Mouse (Mus musculus): ENCODE measurements around the gene Sipa1. TPM values are rescaled to one million over a fixed set of nuclear protein-coding genes. Genes with fewer than 3 reads are reported as not detected.
A peak's percentile ranks its signal among the peaks of the same experiment; 100 is the strongest.

The Sipa1 gene
- polyA plus RNA-seq, 1 experiment: 101 TPM

DNA sequence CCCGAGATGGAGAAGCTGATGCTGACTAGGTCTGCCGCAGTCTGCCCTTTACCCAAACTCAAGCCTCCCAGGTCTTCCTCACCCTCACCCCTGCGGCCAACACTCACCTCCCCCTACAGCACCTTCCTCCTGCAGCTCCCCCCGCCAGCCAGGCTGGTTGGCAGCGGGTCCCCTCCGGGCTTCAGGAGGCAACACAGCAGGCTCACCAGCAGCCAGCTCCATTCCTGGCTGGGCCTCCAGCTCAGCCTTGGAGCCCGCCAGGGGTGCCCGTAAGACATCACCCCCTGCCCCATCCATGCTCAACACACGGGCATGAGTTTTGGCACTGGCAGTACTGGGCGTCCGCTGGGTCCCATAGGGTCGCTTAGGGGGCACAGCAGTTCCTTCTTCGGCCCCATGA lies 21.5 kb upstream of the Sipa1 start:
- 89% methylated on average over 13 of the region's 13 CpGs for whole genome bisulfite sequencing
- Histone ChIP-seq H3K27ac (ENCODE audit: control insufficient read depth, insufficient read depth, low read depth, low read length, poor library complexity) (no peak overlapping the region), H3K4me3 (replicated peaks; ENCODE audit: control insufficient read depth, low read depth, low read length) (no peak overlapping the region), H3K4me1 (ENCODE audit: control insufficient read depth, insufficient read depth, low read length) (peaks cover 2% of the 10 kb centered on the region; the same call in 1 of the 2 replicates)
- TF ChIP-seq POLR2A (IDR thresholded peaks at IDR 0.05; ENCODE audit: borderline replicate concordance, control insufficient read depth, low read depth, low read length) (no peak), CTCF (IDR thresholded peaks at IDR 0.05; ENCODE audit: control insufficient read depth, insufficient read depth, low read length) (no peak)

DNA sequence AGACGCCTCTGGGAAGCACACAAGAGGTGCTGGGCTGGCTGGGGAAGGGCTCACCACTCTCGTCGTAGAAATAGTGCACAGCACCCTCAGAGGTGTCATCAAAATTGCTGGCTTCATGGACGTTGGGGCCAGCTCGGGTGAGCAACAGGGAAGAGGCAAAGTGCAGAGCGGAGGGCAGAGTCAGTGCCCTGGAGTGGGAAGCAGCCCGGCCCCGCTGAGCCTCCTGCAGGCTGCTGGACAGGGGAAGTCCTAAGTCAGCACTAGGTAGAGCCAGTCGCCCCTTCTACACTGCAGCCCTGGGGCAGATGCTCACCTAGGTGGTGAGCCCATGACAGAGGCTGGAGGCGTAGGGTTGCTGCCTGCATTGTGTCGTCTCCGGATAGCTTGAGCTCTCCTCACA lies 20.7 kb upstream of the Sipa1 start:
- 90% methylated on average over 12 of the region's 12 CpGs for WGBS
- TF ChIP-seq CTCF (IDR thresholded peaks at IDR 0.05; ENCODE audit: control insufficient read depth, insufficient read depth, low read length): no peak
- TF ChIP-seq POLR2A (IDR thresholded peaks at IDR 0.05; ENCODE audit: borderline replicate concordance, control insufficient read depth, low read depth, low read length): peak; percentile 8; the same call in 1 of the 2 replicates
- Histone ChIP-seq H3K27ac (ENCODE audit: control insufficient read depth, insufficient read depth, low read depth, low read length, poor library complexity) (no peak overlapping the region), H3K4me1 (ENCODE audit: control insufficient read depth, insufficient read depth, low read length) (peaks cover 2% of the 10 kb centered on the region; the same call in 1 of the 2 replicates), H3K4me3 (replicated peaks; ENCODE audit: control insufficient read depth, low read depth, low read length) (no peak overlapping the region)

DNA sequence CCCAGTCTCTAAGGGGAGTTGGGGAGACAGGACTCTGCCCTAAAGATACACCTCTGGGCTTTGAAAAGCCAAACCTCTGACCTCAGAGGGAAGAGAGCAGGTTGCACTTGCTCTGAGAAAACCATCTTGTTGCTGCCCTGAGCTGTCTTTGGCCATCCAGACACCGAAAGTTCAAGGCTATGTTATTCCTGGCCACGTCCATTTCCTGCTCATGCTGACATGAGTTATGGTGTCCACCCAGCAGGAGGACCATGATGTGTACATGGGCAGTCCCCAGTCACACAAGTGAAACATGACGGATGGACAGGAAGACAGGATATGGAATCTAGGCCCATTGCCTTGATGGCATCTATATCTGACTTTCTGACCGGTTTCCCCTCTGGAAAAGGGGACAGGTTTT lies 16.9 kb upstream of the Sipa1 start:
- Histone ChIP-seq H3K4me1 (ENCODE audit: control insufficient read depth, insufficient read depth, low read length) (no peaks in the 10 kb centered on the region), H3K4me3 (replicated peaks; ENCODE audit: control insufficient read depth, low read depth, low read length) (no peak overlapping the region), H3K27ac (ENCODE audit: control insufficient read depth, insufficient read depth, low read depth, low read length, poor library complexity) (no peak overlapping the region)
- TF ChIP-seq POLR2A (IDR thresholded peaks at IDR 0.05; ENCODE audit: borderline replicate concordance, control insufficient read depth, low read depth, low read length) (no peak), CTCF (IDR thresholded peaks at IDR 0.05; ENCODE audit: control insufficient read depth, insufficient read depth, low read length) (no peak)
- 85% methylated on average over 4 of the region's 4 CpGs for WGBS

DNA sequence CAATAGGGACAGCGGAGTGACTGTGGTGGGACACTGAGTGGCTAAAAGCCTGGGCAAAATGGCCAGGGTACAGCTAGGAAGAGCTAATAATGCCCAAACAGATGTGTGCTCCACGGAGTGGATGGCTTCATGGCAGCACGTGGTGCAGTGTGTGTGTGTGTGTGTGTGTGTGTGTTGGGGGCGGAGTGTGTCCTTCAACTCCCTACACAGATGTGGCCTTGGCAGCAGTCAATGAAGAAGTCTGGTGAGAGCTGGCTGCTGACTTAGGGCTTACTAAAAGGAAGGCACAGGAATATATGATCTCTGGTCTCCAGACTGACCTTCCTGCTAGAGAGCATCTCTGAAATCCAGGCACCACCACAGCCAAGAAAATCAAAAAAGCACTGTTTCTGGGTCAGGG lies 4.9 kb upstream of the Sipa1 start:
- Histone ChIP-seq H3K27ac (ENCODE audit: control insufficient read depth, insufficient read depth, low read depth, low read length, poor library complexity) (no peak overlapping the region), H3K4me3 (replicated peaks; ENCODE audit: control insufficient read depth, low read depth, low read length) (no peak overlapping the region), H3K4me1 (ENCODE audit: control insufficient read depth, insufficient read depth, low read length) (peaks cover 2% of the 10 kb centered on the region; the same call in 1 of the 2 replicates)
- no peak for TF ChIP-seq POLR2A (IDR thresholded peaks at IDR 0.05; ENCODE audit: borderline replicate concordance, control insufficient read depth, low read depth, low read length)
- no peak for TF ChIP-seq CTCF (IDR thresholded peaks at IDR 0.05; ENCODE audit: control insufficient read depth, insufficient read depth, low read length)
- WGBS: 89% methylated on average over 4 of the region's 4 CpGs

GRCm38 (mm10) chr19:5666386-5666785 lies 2.9 kb upstream of the Sipa1 start:
- H3K4me1 ChIP-seq (ENCODE audit: control insufficient read depth, insufficient read depth, low read length): peaks cover 6% of the 10 kb centered on the region; the same call in 1 of the 2 replicates
- 92% methylated on average over 18 of the region's 18 CpGs for WGBS
- TF ChIP-seq POLR2A (IDR thresholded peaks at IDR 0.05; ENCODE audit: borderline replicate concordance, control insufficient read depth, low read depth, low read length): peak; percentile 25; the same call in 1 of the 2 replicates
- no peak for TF ChIP-seq CTCF (IDR thresholded peaks at IDR 0.05; ENCODE audit: control insufficient read depth, insufficient read depth, low read length)
- no peak overlapping the region for H3K4me3 ChIP-seq (replicated peaks; ENCODE audit: control insufficient read depth, low read depth, low read length)
- peak overlapping the region; percentile 82 for H3K27ac ChIP-seq (ENCODE audit: control insufficient read depth, insufficient read depth, low read depth, low read length, poor library complexity)

DNA sequence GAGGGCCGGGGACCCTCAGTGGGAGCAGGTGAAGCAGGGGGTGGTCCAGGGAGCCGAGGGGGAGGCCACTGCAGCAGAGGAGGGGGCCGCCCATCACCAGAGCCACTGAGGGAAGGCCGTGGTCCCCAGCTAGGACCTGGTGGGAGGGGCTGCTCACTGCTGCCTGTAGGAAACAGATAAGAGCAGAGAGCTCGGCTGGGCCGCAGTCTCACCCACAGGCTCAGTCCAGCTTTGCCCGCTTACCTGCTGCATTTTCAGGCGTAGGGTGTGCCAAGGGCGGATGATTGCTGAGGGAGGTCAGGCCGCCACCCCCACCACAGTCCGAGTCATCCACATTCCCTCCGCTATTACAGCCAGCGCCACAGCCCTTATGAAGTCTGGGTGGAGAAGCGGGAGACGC lies 2.0 kb upstream of the Sipa1 start:
- Histone ChIP-seq H3K27ac (ENCODE audit: control insufficient read depth, insufficient read depth, low read depth, low read length, poor library complexity) (peak overlapping the region; percentile 82), H3K4me1 (ENCODE audit: control insufficient read depth, insufficient read depth, low read length) (peaks cover 6% of the 10 kb centered on the region; the same call in 1 of the 2 replicates), H3K4me3 (replicated peaks; ENCODE audit: control insufficient read depth, low read depth, low read length) (no peak overlapping the region)
- no peak for TF ChIP-seq CTCF (IDR thresholded peaks at IDR 0.05; ENCODE audit: control insufficient read depth, insufficient read depth, low read length)
- peak; percentile 66 for TF ChIP-seq POLR2A (IDR thresholded peaks at IDR 0.05; ENCODE audit: borderline replicate concordance, control insufficient read depth, low read depth, low read length)
- WGBS: 51% methylated on average over 15 of the region's 15 CpGs

- 90% methylated on average over 10 of the region's 10 CpGs for WGBS
- no peak for TF ChIP-seq CTCF (IDR thresholded peaks at IDR 0.05; ENCODE audit: control insufficient read depth, insufficient read depth, low read length)
- no peak for TF ChIP-seq POLR2A (IDR thresholded peaks at IDR 0.05; ENCODE audit: borderline replicate concordance, control insufficient read depth, low read depth, low read length)
- H3K4me1 ChIP-seq (ENCODE audit: control insufficient read depth, insufficient read depth, low read length): peaks cover 6% of the 10 kb centered on the region; the same call in 1 of the 2 replicates
- H3K27ac ChIP-seq (ENCODE audit: control insufficient read depth, insufficient read depth, low read depth, low read length, poor library complexity): peak overlapping the region; percentile 82
- peak overlapping the region; percentile 13 for H3K4me3 ChIP-seq (replicated peaks; ENCODE audit: control insufficient read depth, low read depth, low read length)
Measured at GRCm38 (mm10) chr19:5664669-5665257, 1.3 kb upstream of the Sipa1 start.

GRCm38 (mm10) chr19:5662310-5662709 lies 1.2 kb downstream of the Sipa1 start:
- no peak; the same call in 1 of the 2 replicates for TF ChIP-seq POLR2A (IDR thresholded peaks at IDR 0.05; ENCODE audit: borderline replicate concordance, control insufficient read depth, low read depth, low read length)
- no peak for TF ChIP-seq CTCF (IDR thresholded peaks at IDR 0.05; ENCODE audit: control insufficient read depth, insufficient read depth, low read length)
- Histone ChIP-seq H3K4me3 (replicated peaks; ENCODE audit: control insufficient read depth, low read depth, low read length) (peak overlapping the region; percentile 91), H3K4me1 (ENCODE audit: control insufficient read depth, insufficient read depth, low read length) (peaks cover 6% of the 10 kb centered on the region; the same call in 1 of the 2 replicates), H3K27ac (ENCODE audit: control insufficient read depth, insufficient read depth, low read depth, low read length, poor library complexity) (peak overlapping the region; percentile 88)
- 28% methylated on average over 8 of the region's 8 CpGs for WGBS

Data from bone marrow, adult 2 months (tissue).